Mouse (Mus musculus) ES-E14 (cell line): ENCODE measurements around the gene Spry1. TPM values are rescaled to one million over a fixed set of nuclear protein-coding genes. Genes with fewer than 3 reads are reported as not detected.

ENCODE experiments used
- DNase-seq: peaks from one replicate; pipeline ENCODE4 v3.0.0-alpha.2; 2013; ENCODE audit warnings: low read depth, low spot score
- H3K27ac ChIP-seq: 2 replicates; pipeline ENCODE4 v1.5.1; 2012; ENCODE audit warnings: low read depth, mild to moderate bottlenecking, low read length, moderate library complexity, mixed read lengths; ENCODE audit not compliant: poor library complexity, insufficient read depth, severe bottlenecking
- H3K36me3 ChIP-seq: 2 replicates; pipeline ENCODE4 v1.6.1; 2012; ENCODE audit warnings: mild to moderate bottlenecking, low read length, moderate library complexity, mixed read lengths; ENCODE audit not compliant: control insufficient read depth, poor library complexity, insufficient read depth, severe bottlenecking
- H3K4me1 ChIP-seq, 2 experiments: fragments of 150-350 bp in 1 of 2; sonication (generic) in 1 of 2; 2 replicates each; pipeline ENCODE4 v1.6.1; 2012; ENCODE audit warnings: low read length in 2 of 2, mild to moderate bottlenecking in 1 of 2, mixed read lengths in 1 of 2; ENCODE audit not compliant: control insufficient read depth in 2 of 2, insufficient read depth in 2 of 2, poor library complexity in 1 of 2
- H3K4me3 ChIP-seq, 2 experiments: fragments of 150-350 bp in 1 of 2; sonication (generic) in 1 of 2; 2 replicates each; pipeline ENCODE4 v1.5.1; 2012; ENCODE audit warnings: low read length in 2 of 2, low read depth in 1 of 2, mild to moderate bottlenecking in 1 of 2, mixed read lengths in 1 of 2; ENCODE audit not compliant: insufficient read depth in 1 of 2, poor library complexity in 1 of 2, severe bottlenecking in 1 of 2
- H3K9ac ChIP-seq: 2 replicates; pipeline ENCODE4 v1.6.1; 2012; ENCODE audit warnings: low read depth, mild to moderate bottlenecking, low read length, mixed read lengths; ENCODE audit not compliant: poor library complexity, insufficient read depth, severe bottlenecking
- H3K9me3 ChIP-seq: fragments of 150-350 bp; sonication (generic); 2 replicates; pipeline ENCODE4 v1.6.1; 2012; ENCODE audit warnings: low read depth, mild to moderate bottlenecking, low read length; ENCODE audit not compliant: control insufficient read depth, insufficient read depth
- CHD2 ChIP-seq: IDR thresholded peaks from 2 replicates; pipeline ENCODE4 v1.6.1; 2014; ENCODE audit warnings: mild to moderate bottlenecking, low read depth, low read length, inconsistent platforms
- HCFC1 ChIP-seq: IDR thresholded peaks from 2 replicates; pipeline ENCODE4 v1.6.1; 2012; ENCODE audit warnings: low read length, inconsistent platforms, borderline replicate concordance; ENCODE audit not compliant: insufficient read depth
- MAFK ChIP-seq: IDR thresholded peaks from 2 replicates; pipeline ENCODE4 v1.6.1; 2014; ENCODE audit warnings: mild to moderate bottlenecking, low read depth, low read length, inconsistent platforms; ENCODE audit not compliant: insufficient read depth
- ZC3H11A ChIP-seq: IDR thresholded peaks from 2 replicates; pipeline ENCODE4 v1.6.1; 2012; ENCODE audit warnings: low read depth, mild to moderate bottlenecking, inconsistent platforms, low read length, borderline replicate concordance
- ZNF384 ChIP-seq: IDR thresholded peaks from 2 replicates; pipeline ENCODE4 v1.6.1; 2012; ENCODE audit warnings: low read depth, low read length, inconsistent platforms
- in situ Hi-C, 2 experiments: fragments of 600-800 bp; cut with MboI; formaldehyde crosslinking; loops; one replicate each; pipeline ENCODE4 v1.15.1; 2025; ENCODE audit warnings: low sequenced_read_pairs in 2 of 2, inconsistent platforms in 1 of 2; ENCODE audit not compliant: unreplicated experiment in 2 of 2
- total RNA-seq: library from RNA; depleted of rRNA; stranded (reverse); fragments of 300-350 nt; gene quantifications from 2 replicates; pipeline ENCODE4 v1.2.3, GENCODE M21; 2012

The Spry1 gene
- total RNA-seq, 1 experiment: 7.1 TPM

DNA sequence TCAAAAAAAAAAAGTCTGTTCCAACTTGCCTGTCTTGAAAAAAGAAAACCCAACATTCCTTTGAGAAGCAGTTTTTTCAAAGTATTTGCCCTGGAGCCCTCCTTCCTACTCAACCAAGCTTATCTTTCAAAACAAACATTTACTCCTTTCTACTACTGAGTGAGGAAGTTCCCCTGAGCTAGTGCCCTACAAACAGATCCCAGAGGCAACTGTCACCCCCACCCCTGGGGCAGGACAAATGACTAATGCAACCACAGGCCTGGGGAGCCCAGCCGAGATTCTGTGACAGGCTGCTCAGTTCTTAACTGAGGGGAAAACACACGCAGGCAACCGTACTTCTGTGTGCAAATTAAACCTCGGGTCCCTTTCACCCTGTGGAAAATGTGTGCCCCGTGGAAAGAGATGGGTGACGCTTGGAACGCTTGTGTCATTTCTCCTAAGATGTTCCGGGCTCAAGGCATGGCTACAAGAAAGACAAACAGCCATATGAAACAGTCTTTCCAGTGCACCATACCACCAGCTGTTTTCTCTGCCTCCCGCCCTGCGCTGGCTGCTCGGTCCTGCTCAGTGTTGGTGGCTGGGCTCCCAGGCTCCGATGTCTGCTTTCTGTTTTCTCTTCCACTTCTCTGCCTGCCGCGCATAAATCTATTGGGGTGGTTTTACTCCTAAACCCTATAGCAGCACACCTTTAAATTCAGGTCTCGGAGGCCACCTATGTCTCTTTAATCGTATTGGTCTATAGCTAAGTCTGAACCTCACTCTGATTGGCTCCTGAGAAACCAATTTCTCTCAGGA lies 14.4 kb downstream of the Spry1 start:
- Histone ChIP-seq H3K27ac (no peak overlapping the region), H3K9me3 (no peaks in the 10 kb centered on the region), H3K36me3 (no peaks in the 10 kb centered on the region), H3K9ac (no peak overlapping the region), H3K4me3 (0 out of 4 replicates have a peak overlapping the region, but pooled peaks of 1 of the 2 experiments have one; percentile 20), H3K4me1 (peaks cover 4 to 16% of the 10 kb centered on the region in 2 experiments; a peak in 1 of 4 replicates)
- no peak for DNase-seq
- in situ Hi-C loops: no loop called here
- no peak for TF ChIP-seq CHD2
- TF ChIP-seq ZNF384: 0 out of 2 replicates have a peak, but pooled peaks have one; percentile 21

- Histone ChIP-seq H3K9ac (no peak overlapping the region), H3K9me3 (no peaks in the 10 kb centered on the region), H3K4me3 (no peak overlapping the region), H3K27ac (no peak overlapping the region), H3K36me3 (no peaks in the 10 kb centered on the region), H3K4me1 (peaks cover 4 to 13% of the 10 kb centered on the region in 2 experiments; a peak in 1 of 4 replicates)
- DNase-seq: no peak
- no peak for TF ChIP-seq HCFC1
- TF ChIP-seq CHD2: no peak
- no peak for TF ChIP-seq ZC3H11A
- TF ChIP-seq ZNF384: no peak
- TF ChIP-seq MAFK: no peak
- in situ Hi-C loops: no loop called here
These were observed 15.0 kb downstream of the Spry1 start for GRCm38 (mm10) chr3:37654787-37655186.

- no peaks in the 10 kb centered on the region for H3K9me3 ChIP-seq
- no peak overlapping the region for H3K27ac ChIP-seq
- no peak overlapping the region for H3K9ac ChIP-seq
- no peaks in the 10 kb centered on the region for H3K36me3 ChIP-seq
- no peak for TF ChIP-seq ZC3H11A
- TF ChIP-seq ZNF384: no peak
- TF ChIP-seq MAFK: no peak
- no peak for TF ChIP-seq HCFC1
- no peak for TF ChIP-seq CHD2
- H3K4me3 ChIP-seq: peak overlapping the region; percentile 13 to 41; a peak in 3 of 4 replicates
- no peak for DNase-seq
- in situ Hi-C loops: no loop called here
- H3K4me1 ChIP-seq: peaks cover 4 to 13% of the 10 kb centered on the region in 2 experiments; a peak in 1 of 4 replicates
These were observed 16.3 kb downstream of the Spry1 start for GRCm38 (mm10) chr3:37655933-37656633.

- H3K27ac ChIP-seq: no peak overlapping the region
- DNase-seq: peak; percentile 47
- peaks cover 4 to 13% of the 10 kb centered on the region in 2 experiments; a peak in 1 of 4 replicates for H3K4me1 ChIP-seq
- no peak overlapping the region for H3K4me3 ChIP-seq
- in situ Hi-C loops: no loop called here
- H3K36me3 ChIP-seq: no peaks in the 10 kb centered on the region
- TF ChIP-seq MAFK (no peak), HCFC1 (no peak), ZNF384 (no peak), CHD2 (no peak), ZC3H11A (no peak)
- H3K9me3 ChIP-seq: no peaks in the 10 kb centered on the region
- H3K9ac ChIP-seq: no peak overlapping the region
These were observed 17.3 kb downstream of the Spry1 start for GRCm38 (mm10) chr3:37657009-37657408.
